Mouse (Mus musculus): ENCODE results near the gene A830018L16Rik. TPM values are rescaled to one million over a fixed set of nuclear protein-coding genes. Genes with fewer than 3 reads are reported as not detected.
"Not testable (repeated sequence)": the region's sequence is repeated elsewhere in the genome, so short reads cannot be mapped to it uniquely, and the experiment has no call there.

Gene A830018L16Rik
- polyA plus RNA-seq, 1 experiment: not detected

DNA sequence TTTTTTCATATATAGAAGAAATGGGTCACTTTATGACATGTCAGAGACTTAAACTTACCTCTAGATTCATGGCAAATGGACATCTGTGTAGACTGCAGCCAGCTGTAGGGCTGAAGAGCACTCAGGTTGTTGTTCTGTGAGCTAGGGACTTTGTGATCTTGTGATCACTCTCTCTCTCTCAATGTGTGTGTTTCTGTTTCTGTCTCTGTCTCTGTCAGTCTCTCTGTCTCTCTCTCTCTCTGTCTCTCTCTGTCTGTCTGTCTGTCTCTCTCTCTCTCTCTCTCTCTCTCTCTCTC lies 595.6 kb downstream of the A830018L16Rik start:
- Histone ChIP-seq H3K4me2 (ENCODE audit: low read depth) (no peak overlapping the region), H3K4me3 (no peak overlapping the region), H3K79me2 (ENCODE audit: control insufficient read depth, insufficient read depth) (no peaks in the 10 kb centered on the region), H3ac (ENCODE audit: control insufficient read depth, insufficient read length) (no peak overlapping the region), H3K27me3 (ENCODE audit: control insufficient read depth, insufficient read depth, insufficient read length) (no peaks in the 10 kb centered on the region), H3K36me3 (ENCODE audit: control insufficient read depth, insufficient read depth) (no peaks in the 10 kb centered on the region)
- TF ChIP-seq POLR2A (IDR thresholded peaks at IDR 0.05; ENCODE audit: insufficient read length, low read depth): no peak
- no peak for TF ChIP-seq MYOG (IDR thresholded peaks at IDR 0.05; ENCODE audit: control insufficient read depth in 1 of 3, insufficient read depth in 1 of 3, insufficient read length in 2 of 3, low read depth in 2 of 3)
- TF ChIP-seq POLR2AphosphoS2 (IDR thresholded peaks at IDR 0.05; ENCODE audit: insufficient read length, low read depth): no peak
- TF ChIP-seq SRF (IDR thresholded peaks at IDR 0.05; ENCODE audit: control insufficient read depth, insufficient read length, low read depth): no peak
- TF ChIP-seq MYOD1 (IDR thresholded peaks at IDR 0.05; ENCODE audit: control insufficient read depth in 1 of 3, insufficient read length in 2 of 3, low read depth in 2 of 3): no peak
- no peak for TF ChIP-seq TCF3 (IDR thresholded peaks at IDR 0.05; ENCODE audit: insufficient read length, low read depth)
- TF ChIP-seq REST (IDR thresholded peaks at IDR 0.05; ENCODE audit: insufficient read depth, insufficient read length): no peak
- no peak for TF ChIP-seq CEBPB (IDR thresholded peaks at IDR 0.05; ENCODE audit: insufficient read depth, poor library complexity, severe bottlenecking)
- TF ChIP-seq MAX (IDR thresholded peaks at IDR 0.05; ENCODE audit: low read depth): no peak
- no peak for TF ChIP-seq E2F4 (IDR thresholded peaks at IDR 0.05; ENCODE audit: insufficient read depth)
- no peak for TF ChIP-seq TCF12 (IDR thresholded peaks at IDR 0.05; ENCODE audit: insufficient read depth, poor library complexity, severe bottlenecking)
- TF ChIP-seq USF1 (IDR thresholded peaks at IDR 0.05; ENCODE audit: low read depth): no peak

- Histone ChIP-seq H3K4me2 (ENCODE audit: low read depth) (no peak overlapping the region), H3K4me3 (no peak overlapping the region), H3K79me2 (ENCODE audit: control insufficient read depth, insufficient read depth) (no peaks in the 10 kb centered on the region), H3ac (ENCODE audit: control insufficient read depth, insufficient read length) (no peak overlapping the region), H3K27me3 (ENCODE audit: control insufficient read depth, insufficient read depth, insufficient read length) (no peaks in the 10 kb centered on the region), H3K36me3 (ENCODE audit: control insufficient read depth, insufficient read depth) (no peaks in the 10 kb centered on the region)
- no peak for TF ChIP-seq POLR2AphosphoS2 (IDR thresholded peaks at IDR 0.05; ENCODE audit: insufficient read length, low read depth)
- TF ChIP-seq USF1 (IDR thresholded peaks at IDR 0.05; ENCODE audit: low read depth): no peak
- TF ChIP-seq MYOG (IDR thresholded peaks at IDR 0.05; ENCODE audit: control insufficient read depth in 1 of 3, insufficient read depth in 1 of 3, insufficient read length in 2 of 3, low read depth in 2 of 3): no peak
- TF ChIP-seq MAX (IDR thresholded peaks at IDR 0.05; ENCODE audit: low read depth): no peak
- TF ChIP-seq TCF12 (IDR thresholded peaks at IDR 0.05; ENCODE audit: insufficient read depth, poor library complexity, severe bottlenecking): no peak
- TF ChIP-seq MYOD1 (IDR thresholded peaks at IDR 0.05; ENCODE audit: control insufficient read depth in 1 of 3, insufficient read length in 2 of 3, low read depth in 2 of 3): no peak
- TF ChIP-seq CEBPB (IDR thresholded peaks at IDR 0.05; ENCODE audit: insufficient read depth, poor library complexity, severe bottlenecking): no peak
- no peak for TF ChIP-seq E2F4 (IDR thresholded peaks at IDR 0.05; ENCODE audit: insufficient read depth)
- TF ChIP-seq REST (IDR thresholded peaks at IDR 0.05; ENCODE audit: insufficient read depth, insufficient read length): no peak
- no peak for TF ChIP-seq SRF (IDR thresholded peaks at IDR 0.05; ENCODE audit: control insufficient read depth, insufficient read length, low read depth)
- TF ChIP-seq POLR2A (IDR thresholded peaks at IDR 0.05; ENCODE audit: insufficient read length, low read depth): no peak
- TF ChIP-seq TCF3 (IDR thresholded peaks at IDR 0.05; ENCODE audit: insufficient read length, low read depth): no peak
These were observed 596.7 kb downstream of the A830018L16Rik start for GRCm38 (mm10) chr1:12010607-12011006.

DNA sequence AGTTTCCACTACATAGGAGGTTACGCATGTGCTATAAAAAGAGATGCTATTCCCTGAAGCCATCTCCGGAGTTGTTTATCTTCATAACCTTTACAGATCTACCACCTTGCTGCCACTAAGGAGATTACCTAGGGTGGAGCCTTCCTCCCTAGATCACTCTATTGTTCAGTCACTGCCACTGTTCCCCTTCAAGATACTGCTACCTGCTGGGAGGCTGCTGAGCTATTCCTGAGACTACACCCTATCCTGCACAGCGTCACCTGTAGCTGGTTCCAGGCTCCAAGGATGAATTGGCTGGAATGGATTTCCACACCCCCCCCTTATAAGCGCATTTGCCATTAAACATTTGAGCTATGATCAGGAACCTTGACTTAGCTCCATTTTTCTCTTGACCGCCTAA lies 606.7 kb downstream of the A830018L16Rik start:
- not testable (repeated sequence) for H3K79me2 ChIP-seq (ENCODE audit: control insufficient read depth, insufficient read depth); H3K4me3 ChIP-seq; H3K36me3 ChIP-seq (ENCODE audit: control insufficient read depth, insufficient read depth)

More for the DNA sequence above, 606.7 kb downstream of the A830018L16Rik start:
- H3ac ChIP-seq (ENCODE audit: control insufficient read depth, insufficient read length); H3K4me2 ChIP-seq (ENCODE audit: low read depth); H3K27me3 ChIP-seq (ENCODE audit: control insufficient read depth, insufficient read depth, insufficient read length): not testable (repeated sequence)

Measured in myocyte (in vitro differentiated cells).